Mouse (Mus musculus): Measurements from ENCODE around the gene Bik.

DNA sequence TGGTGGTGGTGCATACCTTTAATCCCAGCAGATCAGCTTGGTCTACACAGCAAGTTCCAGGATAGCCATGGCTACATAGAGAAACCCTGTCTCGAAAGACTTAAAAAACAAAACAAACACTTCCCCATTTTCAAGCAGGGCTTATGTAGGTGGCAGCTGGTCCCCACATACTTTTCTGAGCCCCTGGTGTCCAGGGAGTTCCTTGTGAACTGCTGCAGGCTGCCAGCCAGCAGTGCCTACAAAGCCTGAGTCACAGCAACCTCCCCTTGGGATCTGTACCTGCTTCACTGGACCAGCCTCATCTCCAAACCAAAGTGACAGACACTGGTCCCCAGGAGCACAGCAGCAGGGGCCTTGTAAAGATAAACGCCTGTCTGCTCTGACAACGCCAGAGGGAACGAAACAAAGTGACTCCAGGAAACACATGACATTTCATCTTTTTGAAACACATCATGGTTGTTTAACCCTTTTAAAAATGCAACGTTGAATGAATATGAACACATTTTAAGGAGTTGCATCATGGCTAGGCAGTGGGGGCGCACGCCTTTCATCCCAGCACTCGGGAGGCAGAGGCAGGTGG, 43.9 kb upstream of the Bik start:
- TF ChIP-seq CTCF (IDR thresholded peaks at IDR 0.05; ENCODE audit: extremely low read depth, insufficient read depth, insufficient read length, insufficient replicate concordance) (no peak), POLR2A (IDR thresholded peaks at IDR 0.05; ENCODE audit: low read depth, low read length) (no peak)
